Mouse (Mus musculus) embryonic facial prominence, embryonic 15.5 days (tissue): Measurements from ENCODE around the gene Icam1. TPM values are rescaled to one million over a fixed set of nuclear protein-coding genes. Genes with fewer than 3 reads are reported as not detected.
"Not testable (repeated sequence)": the region's sequence is repeated elsewhere in the genome, so short reads cannot be mapped to it uniquely, and the experiment has no call there.

Experiments used
- ATAC-seq: fragments of 200-750 bp; cut with Nextera tagmentation; 2 replicates; pipeline ENCODE4 v1.8.0; 2017; ENCODE audit warnings: low read depth, moderate TSS enrichment; ENCODE audit not compliant: insufficient number of reproducible peaks, low FRiP score, low TSS enrichment
- H3K27ac ChIP-seq: fragments of 300-500 bp; sonication (generic); replicated peaks from 2 replicates; pipeline ENCODE4 v1.5.1; 2015; ENCODE audit warnings: mild to moderate bottlenecking, inconsistent platforms
- H3K27me3 ChIP-seq: fragments of 300-500 bp; sonication (generic); 2 replicates; pipeline ENCODE4 v1.6.1; 2015; ENCODE audit warnings: inconsistent platforms
- H3K36me3 ChIP-seq: fragments of 300-500 bp; sonication (generic); 2 replicates; pipeline ENCODE4 v1.6.1; 2015; ENCODE audit warnings: mild to moderate bottlenecking, inconsistent platforms
- H3K4me1 ChIP-seq: fragments of 300-500 bp; sonication (generic); 2 replicates; pipeline ENCODE4 v1.6.1; 2015; ENCODE audit warnings: inconsistent platforms
- H3K4me2 ChIP-seq: fragments of 300-500 bp; sonication (generic); replicated peaks from 2 replicates; pipeline ENCODE4 v1.6.1; 2015; ENCODE audit warnings: mild to moderate bottlenecking, inconsistent platforms
- H3K4me3 ChIP-seq: fragments of 300-500 bp; sonication (generic); replicated peaks from 2 replicates; pipeline ENCODE4 v1.5.1; 2015; ENCODE audit warnings: mild to moderate bottlenecking, inconsistent platforms
- H3K9ac ChIP-seq: fragments of 300-500 bp; sonication (generic); 2 replicates; pipeline ENCODE4 v1.6.1; 2015; ENCODE audit warnings: inconsistent platforms
- H3K9me3 ChIP-seq: fragments of 300-500 bp; sonication (generic); replicated peaks from 2 replicates; pipeline ENCODE4 v1.6.1; 2016; ENCODE audit warnings: inconsistent platforms
- WGBS: fragments of 180-500 bp; shearing (Covaris S2); methylation state at CpG from one replicate; pipeline ENCODE4 v1.1.7; 2015; 5-methylcytosine and 5-hydroxymethylcytosine counted together
- polyA plus RNA-seq: library from polyadenylated mRNA; unstranded; fragments of >200 nt; fragmentation: Nextera tagmentation; extraction: Ambion mirVana; gene quantifications from 2 replicates; pipeline ENCODE4 v1.2.1, GENCODE M21; 2015

The Icam1 gene
- polyA plus RNA-seq, 1 experiment from 2014 or later = 21.7 TPM

GRCm38 (mm10) chr9:21034481-21035085 lies 18.8 kb downstream of the Icam1 start:
- Histone ChIP-seq H3K9ac (no peak overlapping the region), H3K9me3 (no peaks in the 10 kb centered on the region), H3K4me1 (peaks cover 59% of the 10 kb centered on the region), H3K4me3 (0 out of 2 replicates have a peak overlapping the region, but pooled peaks have one; percentile 3), H3K36me3 (no peaks in the 10 kb centered on the region), H3K27ac (no peak overlapping the region), H3K4me2 (no peak overlapping the region), H3K27me3 (peaks cover 86% of the 10 kb centered on the region)
- 4% methylated on average over 17 of the region's 17 CpGs for WGBS
- ATAC-seq = no peak

GRCm38 (mm10) chr9:21035586-21035985 lies 19.8 kb downstream of the Icam1 start:
- Histone ChIP-seq H3K4me3 (no peak overlapping the region), H3K36me3 (no peaks in the 10 kb centered on the region), H3K27me3 (peaks cover 88% of the 10 kb centered on the region), H3K27ac (no peak overlapping the region), H3K4me1 (peaks cover 50% of the 10 kb centered on the region), H3K4me2 (no peak overlapping the region), H3K9me3 (no peaks in the 10 kb centered on the region), H3K9ac (no peak overlapping the region)
- WGBS = 24% methylated on average over 9 of the region's 9 CpGs
- ATAC-seq = no peak

GRCm38 (mm10) chr9:21036161-21036560 lies 20.4 kb downstream of the Icam1 start:
- Histone ChIP-seq H3K9me3 (no peaks in the 10 kb centered on the region), H3K4me2 (0 out of 2 replicates have a peak overlapping the region, but pooled peaks have one; percentile 72), H3K9ac (no peak overlapping the region), H3K36me3 (no peaks in the 10 kb centered on the region), H3K4me3 (no peak overlapping the region), H3K27ac (no peak overlapping the region), H3K27me3 (peaks cover 89% of the 10 kb centered on the region), H3K4me1 (peaks cover 45% of the 10 kb centered on the region)
- 11% methylated on average over 20 of the region's 20 CpGs for WGBS
- no peak for ATAC-seq

DNA sequence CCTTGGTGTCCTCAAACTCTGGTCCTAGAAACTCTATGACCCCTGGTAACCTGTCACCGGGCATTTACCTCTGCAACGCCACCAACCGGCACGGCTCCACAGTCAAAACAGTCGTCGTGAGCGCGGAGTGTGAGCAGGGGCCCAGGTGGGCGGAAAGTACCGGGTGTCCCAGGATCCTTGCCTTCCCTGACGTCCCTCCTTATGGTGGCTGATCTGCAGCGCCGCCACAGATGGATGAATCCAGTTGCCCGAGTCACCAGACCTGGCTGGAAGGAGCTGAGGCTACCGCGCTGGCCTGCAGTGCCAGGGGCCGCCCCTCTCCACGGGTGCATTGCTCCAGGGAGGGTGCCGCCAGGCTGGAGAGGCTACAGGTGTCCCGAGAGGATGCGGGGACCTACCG lies 20.9 kb downstream of the Icam1 start:
- H3K27ac ChIP-seq = no peak overlapping the region
- ATAC-seq = no peak
- peak overlapping the region; percentile 40; the same call in 1 of the 2 replicates for H3K4me3 ChIP-seq
- no peak overlapping the region for H3K9ac ChIP-seq
- no peaks in the 10 kb centered on the region for H3K9me3 ChIP-seq
- peaks cover 88% of the 10 kb centered on the region for H3K27me3 ChIP-seq
- WGBS = 1% methylated on average over 22 of the region's 22 CpGs
- H3K36me3 ChIP-seq = no peaks in the 10 kb centered on the region
- H3K4me1 ChIP-seq = peaks cover 43% of the 10 kb centered on the region
- peak overlapping the region; percentile 72; the same call in 1 of the 2 replicates for H3K4me2 ChIP-seq

DNA sequence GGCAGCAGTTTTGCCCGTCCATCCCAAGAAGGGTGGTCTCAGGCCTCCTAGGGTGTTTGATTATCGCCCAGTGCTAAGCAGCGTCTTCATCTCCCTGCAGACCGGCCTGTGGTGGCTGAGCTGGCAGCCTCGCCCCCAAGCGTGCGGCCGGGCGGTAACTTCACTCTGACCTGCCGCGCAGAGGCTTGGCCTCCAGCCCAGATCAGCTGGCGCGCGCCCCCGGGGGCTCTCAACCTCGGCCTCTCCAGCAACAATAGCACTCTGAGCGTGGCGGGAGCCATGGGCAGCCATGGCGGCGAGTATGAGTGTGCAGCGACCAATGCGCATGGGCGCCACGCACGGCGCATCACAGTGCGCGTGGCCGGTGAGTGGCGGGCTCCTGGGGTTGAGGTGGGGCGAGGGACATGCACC lies 21.7 kb downstream of the Icam1 start:
- Histone ChIP-seq H3K4me2 (peak overlapping the region; percentile 72), H3K4me3 (peak overlapping the region; percentile 40), H3K9ac (no peak overlapping the region), H3K36me3 (no peaks in the 10 kb centered on the region), H3K27ac (no peak overlapping the region), H3K27me3 (peaks cover 80% of the 10 kb centered on the region), H3K4me1 (peaks cover 35% of the 10 kb centered on the region), H3K9me3 (no peaks in the 10 kb centered on the region)
- no peak; the same call in 1 of the 2 replicates for ATAC-seq
- WGBS = 1% methylated on average over 31 of the region's 31 CpGs

- ATAC-seq = no peak
- Histone ChIP-seq H3K27me3 (peaks cover 58% of the 10 kb centered on the region), H3K9ac (no peak overlapping the region), H3K4me1 (peaks cover 19% of the 10 kb centered on the region), H3K36me3 (no peaks in the 10 kb centered on the region), H3K9me3 (no peaks in the 10 kb centered on the region), H3K4me2 (no peak overlapping the region), H3K27ac (no peak overlapping the region), H3K4me3 (no peak overlapping the region)
- 61% methylated on average over 3 of the region's 3 CpGs for WGBS
Observed at GRCm38 (mm10) chr9:21039779-21040178, 24.0 kb downstream of the Icam1 start.

DNA sequence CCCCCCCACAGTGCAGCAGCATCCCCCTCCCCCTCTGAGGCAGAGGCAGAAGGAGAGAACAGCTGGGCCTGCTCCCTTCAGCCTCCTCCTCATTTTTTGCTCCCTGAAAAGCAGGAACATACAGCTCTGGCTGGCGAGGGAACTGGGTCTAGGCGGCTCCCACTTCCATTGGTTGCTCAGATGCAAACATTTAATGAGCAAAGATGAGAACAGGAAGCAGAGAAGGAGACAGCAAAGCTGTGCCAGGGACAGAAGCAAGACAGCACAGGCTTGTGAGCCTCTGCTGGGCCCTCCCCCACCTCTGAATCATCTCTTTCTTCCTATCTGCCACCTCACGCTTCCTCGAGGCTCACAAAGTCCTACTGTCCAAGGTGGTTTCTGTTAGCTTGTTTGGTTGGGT lies 25.5 kb downstream of the Icam1 start:
- Histone ChIP-seq H3K4me3 (no peak overlapping the region), H3K4me2 (no peak overlapping the region), H3K36me3 (no peaks in the 10 kb centered on the region), H3K9ac (no peak overlapping the region), H3K27me3 (peaks cover 43% of the 10 kb centered on the region), H3K4me1 (peaks cover 15% of the 10 kb centered on the region), H3K27ac (no peak overlapping the region), H3K9me3 (no peaks in the 10 kb centered on the region)
- ATAC-seq = no peak
- WGBS = 28% methylated on average over 4 of the region's 4 CpGs

GRCm38 (mm10) chr9:21043563-21043962 lies 27.8 kb downstream of the Icam1 start:
- no peak overlapping the region for H3K4me2 ChIP-seq
- no peaks in the 10 kb centered on the region for H3K4me1 ChIP-seq
- H3K9me3 ChIP-seq = no peaks in the 10 kb centered on the region
- ATAC-seq = no peak
- H3K27ac ChIP-seq = no peak overlapping the region
- peaks cover 21% of the 10 kb centered on the region for H3K27me3 ChIP-seq
- H3K9ac ChIP-seq = no peak overlapping the region
- H3K36me3 ChIP-seq = no peaks in the 10 kb centered on the region
- no peak overlapping the region for H3K4me3 ChIP-seq
- 81% methylated on average over 4 of the region's 4 CpGs for WGBS

GRCm38 (mm10) chr9:21044785-21045184 lies 29.0 kb downstream of the Icam1 start:
- H3K9me3 ChIP-seq, ATAC-seq, H3K9ac ChIP-seq, H3K4me1 ChIP-seq, H3K4me2 ChIP-seq, H3K36me3 ChIP-seq, H3K27me3 ChIP-seq, H3K4me3 ChIP-seq, H3K27ac ChIP-seq: not testable (repeated sequence)
- 61% methylated on average over 1 of the region's 1 CpGs for WGBS

- peaks cover 5% of the 10 kb centered on the region; the same call in 1 of the 2 replicates for H3K27me3 ChIP-seq
- WGBS = 78% methylated on average over 3 of the region's 3 CpGs
- H3K27ac ChIP-seq = no peak overlapping the region
- H3K4me3 ChIP-seq = no peak overlapping the region
- no peak for ATAC-seq
- H3K36me3 ChIP-seq = no peaks in the 10 kb centered on the region
- H3K4me1 ChIP-seq = no peaks in the 10 kb centered on the region
- no peaks in the 10 kb centered on the region for H3K9me3 ChIP-seq
- no peak overlapping the region for H3K9ac ChIP-seq
- no peak overlapping the region for H3K4me2 ChIP-seq
Observed at GRCm38 (mm10) chr9:21045235-21045634, 29.4 kb downstream of the Icam1 start.

DNA sequence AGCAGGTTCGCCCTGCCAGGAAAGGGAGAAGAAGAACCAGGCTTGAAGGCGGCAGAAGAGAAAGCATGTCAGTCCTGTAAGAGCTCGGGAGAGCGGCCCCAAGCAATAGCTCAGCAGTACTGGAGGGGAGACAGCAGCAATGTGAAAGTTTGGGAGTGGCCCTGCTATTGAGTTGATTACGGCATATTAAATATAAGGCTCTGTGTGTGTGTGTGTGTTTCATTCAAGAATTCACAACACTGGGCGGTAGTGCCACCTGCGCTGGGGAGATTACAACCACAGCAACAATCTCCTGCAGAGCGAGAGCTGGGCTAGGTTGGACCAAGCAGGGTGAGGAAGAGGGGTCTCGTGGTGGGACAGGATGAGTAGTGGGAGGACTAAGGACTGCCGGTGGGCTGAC lies 35.8 kb downstream of the Icam1 start:
- Histone ChIP-seq H3K4me1 (no peaks in the 10 kb centered on the region), H3K9ac (no peak overlapping the region), H3K4me3 (no peak overlapping the region), H3K27ac (no peak overlapping the region), H3K27me3 (no peaks in the 10 kb centered on the region), H3K4me2 (no peak overlapping the region), H3K36me3 (no peaks in the 10 kb centered on the region), H3K9me3 (no peaks in the 10 kb centered on the region)
- no peak for ATAC-seq
- 63% methylated on average over 10 of the region's 10 CpGs for WGBS

DNA sequence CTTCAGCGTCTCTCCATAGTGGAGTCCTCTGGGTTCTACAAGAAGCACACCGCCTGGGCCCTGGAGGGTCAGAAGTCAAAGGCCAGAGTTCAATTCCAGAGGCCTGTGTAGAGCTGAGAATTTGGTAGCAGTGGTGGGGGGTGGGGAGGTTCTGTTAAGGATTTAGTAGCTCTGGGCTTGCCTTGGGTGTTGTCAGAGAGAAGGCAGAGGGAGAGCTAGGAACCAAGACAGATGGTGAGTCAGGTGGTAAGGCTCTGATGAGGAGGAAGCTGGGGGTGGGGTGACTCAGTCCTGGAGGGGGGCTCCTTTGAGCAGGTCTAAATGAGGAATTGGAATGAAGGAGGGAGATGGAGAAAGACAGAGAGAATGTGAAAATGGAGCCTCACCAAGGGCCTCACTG lies 47.1 kb downstream of the Icam1 start:
- Histone ChIP-seq H3K27me3 (no peaks in the 10 kb centered on the region), H3K9me3 (no peaks in the 10 kb centered on the region), H3K4me2 (no peak overlapping the region), H3K4me1 (no peaks in the 10 kb centered on the region), H3K4me3 (no peak overlapping the region), H3K9ac (no peak overlapping the region), H3K27ac (no peak overlapping the region), H3K36me3 (peaks cover 39% of the 10 kb centered on the region)
- no peak for ATAC-seq
- WGBS = 76% methylated on average over 2 of the region's 2 CpGs
